Mouse (Mus musculus) subcutaneous adipose tissue, adult 2 months (tissue): ENCODE data around the gene Kdm5b. TPM values are rescaled to one million over a fixed set of nuclear protein-coding genes. Genes with fewer than 3 reads are reported as not detected.

Source experiments
- polyA plus RNA-seq: library from polyadenylated mRNA; depleted of rRNA; stranded (reverse); fragments of >200 nt; gene quantifications from 2 replicates; pipeline ENCODE4 v1.2.3, GENCODE M21; 2012; ENCODE audit warnings: low replicate concordance; rRNA removed

Gene Kdm5b
- 9.5 and 21.1 TPM in 2 replicates for polyA plus RNA-seq

DNA sequence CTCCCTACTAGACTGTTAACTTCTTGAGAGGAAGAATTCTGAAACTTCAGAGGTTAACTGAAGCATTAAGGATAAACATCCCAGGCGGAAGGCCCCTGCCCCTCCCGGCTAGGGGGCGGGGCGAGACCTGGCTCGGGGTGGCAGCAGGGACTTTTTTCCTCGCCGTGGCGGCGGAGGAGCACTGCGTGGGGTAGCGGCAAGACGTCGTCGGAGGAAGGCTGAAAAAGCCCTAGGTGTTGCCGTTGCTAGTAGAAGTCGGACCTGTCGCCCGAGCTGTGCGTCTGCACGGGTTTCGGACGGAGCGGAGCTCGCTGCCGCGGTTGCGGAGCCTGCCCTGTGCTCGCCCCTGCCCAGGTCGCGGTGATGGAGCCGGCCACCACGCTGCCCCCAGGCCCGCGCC lies at the start of gene Kdm5b:
Gene Kdm5b (plus strand): TSS at position 196 of the 400 bp plus-strand sequence.

GRCm38 (mm10) chr1:134549632-134550132 lies 10.3 kb upstream of the Kdm5b start, which contains the start of gene Mgat4e:
TSS of gene Mgat4e (minus strand) at chr1:134549682.

DNA sequence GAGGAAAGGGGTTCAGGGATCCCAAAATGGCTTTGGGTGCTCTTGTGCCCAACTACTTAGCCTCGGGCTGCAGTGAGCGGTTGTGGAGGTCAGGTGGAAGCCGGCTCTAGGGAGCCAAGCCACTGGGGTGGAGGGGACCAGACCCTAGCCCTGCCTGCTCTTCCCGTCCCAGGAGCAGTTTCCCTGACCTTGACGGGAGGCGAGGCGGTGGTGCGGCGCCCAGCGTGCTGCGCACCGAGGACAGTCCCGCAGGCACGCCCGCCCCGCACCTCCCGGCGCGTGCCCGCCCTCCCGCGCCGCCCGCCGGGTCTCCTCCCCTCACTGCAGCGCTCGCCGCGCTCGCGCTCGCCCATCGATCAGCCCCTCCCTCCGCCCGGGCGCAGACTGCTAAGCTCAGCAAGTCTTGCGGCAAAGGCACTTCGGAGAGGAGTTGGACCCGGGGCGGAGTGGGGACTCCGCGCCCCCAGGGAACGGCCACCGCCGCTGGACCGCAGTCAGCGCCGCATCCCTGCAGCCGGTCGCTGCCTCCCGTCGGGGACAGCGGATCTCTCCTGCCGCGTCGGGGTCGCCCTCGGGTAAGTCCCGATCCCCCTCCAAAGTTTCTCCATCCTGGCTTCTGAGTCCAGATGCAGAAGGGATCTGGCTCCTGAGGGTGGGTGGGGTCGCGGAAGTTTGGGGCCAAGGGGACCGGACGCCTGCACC lies 86.4 kb downstream of the Kdm5b start, which contains the start of gene Syt2:
Gene Syt2 (plus strand): TSS at position 417 of the 702 bp plus-strand sequence.

Other genes with a start within 250 kb of the Kdm5b start
- gene Ppfia4, start 227.2 kb upstream of the Kdm5b start, polyA plus RNA-seq, result 5.2 and 14.4 TPM in 2 replicates
- gene Tmem183a, start 198.2 kb upstream of the Kdm5b start, polyA plus RNA-seq, result 52.0 and 84.6 TPM in 2 replicates
- not detected in 2 replicates for gene 4933406M09Rik, start 174.2 kb upstream of the Kdm5b start, polyA plus RNA-seq
- 58.7 and 118 TPM in 2 replicates for gene Cyb5r1, start 154.6 kb upstream of the Kdm5b start, polyA plus RNA-seq
- gene Adipor1, start 144.8 kb upstream of the Kdm5b start, polyA plus RNA-seq, result 122 and 148 TPM in 2 replicates
- 6.7 and 11.5 TPM in 2 replicates for gene Klhl12, start 104.6 kb upstream of the Kdm5b start, polyA plus RNA-seq
- gene Rabif, start 65.5 kb upstream of the Kdm5b start, polyA plus RNA-seq, result 16.9 and 19.5 TPM in 2 replicates
- gene Mgat4e, start 10.5 kb upstream of the Kdm5b start, polyA plus RNA-seq, result 0.09 TPM in 1 of 2 replicates, not detected in the other
- gene Syt2, start 86.5 kb downstream of the Kdm5b start, polyA plus RNA-seq, result 0.56 and 1.6 TPM in 2 replicates